Mouse (Mus musculus) cerebellum, adult 2 months (tissue): ENCODE data around the gene Tmem178b.

Experiments used
- CTCF ChIP-seq: fragments of 200-500 bp; IDR thresholded peaks from 2 replicates; pipeline ENCODE4 v1.5.1; 2011; ENCODE audit warnings: low read depth, mild to moderate bottlenecking, control low read depth, low read length, moderate library complexity, borderline replicate concordance; ENCODE audit not compliant: insufficient read depth
- POLR2A ChIP-seq: fragments of 200-500 bp; IDR thresholded peaks from 2 replicates; pipeline ENCODE4 v1.6.1; 2011; ENCODE audit warnings: low read length, control low read depth, borderline replicate concordance; ENCODE audit not compliant: insufficient read depth

DNA sequence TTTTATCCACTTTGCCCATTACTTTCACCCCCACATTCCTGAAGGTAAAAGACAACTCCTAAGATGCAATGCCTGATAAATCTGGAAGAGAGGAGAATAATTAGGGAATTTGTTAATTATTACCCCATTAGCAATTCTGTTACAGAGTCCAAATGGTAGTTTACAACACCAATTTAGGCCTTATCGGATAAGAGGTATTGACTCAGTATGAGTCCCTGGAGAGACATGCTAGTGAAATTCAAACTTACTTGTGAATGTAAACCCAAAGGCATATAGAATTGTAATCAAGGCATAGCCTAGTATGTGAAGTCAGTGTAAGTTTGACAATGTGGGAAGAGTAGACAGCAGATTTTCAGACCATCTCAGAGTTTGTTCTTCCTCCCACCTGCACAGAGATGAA is 190.4 kb downstream of the Tmem178b start:
- no peak for TF ChIP-seq CTCF
- no peak for TF ChIP-seq POLR2A
